Mouse (Mus musculus) lung, postnatal 0 days (tissue): ENCODE measurements around the gene Cemip2.

ENCODE experiments used
- CTCF ChIP-seq: IDR thresholded peaks from 2 replicates; pipeline ENCODE4 v1.5.1; 2016; ENCODE audit warnings: antibody characterized with exemption, mild to moderate bottlenecking
- EP300 ChIP-seq: IDR thresholded peaks from 2 replicates; pipeline ENCODE4 v1.6.1; 2016; ENCODE audit warnings: antibody characterized with exemption, mild to moderate bottlenecking, control low read depth

GRCm38 (mm10) chr19:21728342-21728741 lies 49.8 kb upstream of the Cemip2 start:
- no peak for TF ChIP-seq CTCF
- no peak for TF ChIP-seq EP300
